In genomic region chr5:140634798-140635722, GRCm38 (mm10) we compare ENCODE assay signal across 14 mouse cellular contexts.
"Had no signal": no experiment of that assay in that cellular context is flagged by ENCODE, and none has a peak within 500 bp of the region (broad histone marks: within the 10 kb centered on the region; RNA-seq: fewer than 3 reads in every experiment).

No protein-coding gene starts in this region.

- H3K27ac ChIP-seq: limb, embryonic 12.5 days; liver, embryonic 13.5 days; midbrain, embryonic 12.5 days; neural tube, embryonic 13.5 days had no signal

- H3K4me3 ChIP-seq: limb, embryonic 12.5 days; liver, embryonic 13.5 days; midbrain, embryonic 12.5 days; neural tube, embryonic 13.5 days had no signal

- H3K4me1 ChIP-seq: limb, embryonic 12.5 days had no signal

- H3K27me3 ChIP-seq: limb, embryonic 12.5 days; liver, embryonic 13.5 days; midbrain, embryonic 12.5 days; neural tube, embryonic 13.5 days had no signal

- H3K9ac ChIP-seq: limb, embryonic 12.5 days; liver, embryonic 13.5 days; midbrain, embryonic 12.5 days; neural tube, embryonic 13.5 days had no signal

- ATAC-seq: midbrain, embryonic 16.5 days had no signal

- H3K4me2 ChIP-seq: limb, embryonic 12.5 days; liver, embryonic 13.5 days; midbrain, embryonic 12.5 days; neural tube, embryonic 13.5 days had no signal

- DNase-seq: kidney, adult 8-10 months; kidney, postnatal 25 days; liver; liver, embryonic 13.5 days; lung, adult 18-20 months; retina, postnatal 1 day; right cerebral cortex, postnatal 4 days; spleen, adult 18-20 months; thymus, adult 18-20 months; thymus, postnatal 25 days had no signal

- H3K9me3 ChIP-seq: limb, embryonic 12.5 days; liver, embryonic 13.5 days; midbrain, embryonic 12.5 days; neural tube, embryonic 13.5 days had no signal
